Mouse (Mus musculus) myocyte (in vitro differentiated cells): ENCODE results near the gene Iqcf3.

Experiments
- CEBPB ChIP-seq: IDR thresholded peaks from 2 replicates; pipeline ENCODE4 v1.6.1; 2011; ENCODE audit warnings: mild to moderate bottlenecking, moderate library complexity; ENCODE audit not compliant: poor library complexity, insufficient read depth, severe bottlenecking
- E2F4 ChIP-seq: IDR thresholded peaks from one replicate; pipeline ENCODE4 v1.6.1; 2011; ENCODE audit warnings: mild to moderate bottlenecking, control low read depth, moderate library complexity; ENCODE audit not compliant: insufficient read depth
- MAX ChIP-seq: IDR thresholded peaks from one replicate; pipeline ENCODE4 v1.6.1; 2011; ENCODE audit warnings: low read depth, mild to moderate bottlenecking, control low read depth
- MYOD1 ChIP-seq, 3 experiments: IDR thresholded peaks; one replicate each; pipeline ENCODE4 v1.6.1; 2011; ENCODE audit warnings: control low read depth in 2 of 3, low read depth in 2 of 3, mild to moderate bottlenecking in 2 of 3, moderate library complexity in 1 of 3; ENCODE audit not compliant: insufficient read length in 2 of 3, control insufficient read depth in 1 of 3
- MYOG ChIP-seq, 3 experiments: IDR thresholded peaks; one replicate each; pipeline ENCODE4 v1.6.1; 2011; ENCODE audit warnings: control low read depth in 2 of 3, low read depth in 2 of 3, mild to moderate bottlenecking in 2 of 3; ENCODE audit not compliant: insufficient read length in 2 of 3, control insufficient read depth in 1 of 3, insufficient read depth in 1 of 3
- POLR2A ChIP-seq: IDR thresholded peaks from one replicate; pipeline ENCODE4 v1.6.1; 2011; ENCODE audit warnings: low read depth, mild to moderate bottlenecking, control low read depth, moderate library complexity; ENCODE audit not compliant: insufficient read length
- POLR2AphosphoS2 ChIP-seq: IDR thresholded peaks from one replicate; pipeline ENCODE4 v1.6.1; 2011; ENCODE audit warnings: low read depth, control low read depth; ENCODE audit not compliant: insufficient read length
- REST ChIP-seq: IDR thresholded peaks from one replicate; pipeline ENCODE4 v1.6.1; 2011; ENCODE audit warnings: mild to moderate bottlenecking, control low read depth, moderate library complexity; ENCODE audit not compliant: insufficient read depth, insufficient read length
- SRF ChIP-seq: IDR thresholded peaks from one replicate; pipeline ENCODE4 v1.6.1; 2011; ENCODE audit warnings: low read depth; ENCODE audit not compliant: control insufficient read depth, insufficient read length
- TCF12 ChIP-seq: IDR thresholded peaks from one replicate; pipeline ENCODE4 v1.6.1; 2011; ENCODE audit warnings: mild to moderate bottlenecking, control low read depth; ENCODE audit not compliant: poor library complexity, insufficient read depth, severe bottlenecking
- USF1 ChIP-seq: IDR thresholded peaks from one replicate; pipeline ENCODE4 v1.6.1; 2011; ENCODE audit warnings: low read depth, mild to moderate bottlenecking, control low read depth, moderate library complexity

DNA sequence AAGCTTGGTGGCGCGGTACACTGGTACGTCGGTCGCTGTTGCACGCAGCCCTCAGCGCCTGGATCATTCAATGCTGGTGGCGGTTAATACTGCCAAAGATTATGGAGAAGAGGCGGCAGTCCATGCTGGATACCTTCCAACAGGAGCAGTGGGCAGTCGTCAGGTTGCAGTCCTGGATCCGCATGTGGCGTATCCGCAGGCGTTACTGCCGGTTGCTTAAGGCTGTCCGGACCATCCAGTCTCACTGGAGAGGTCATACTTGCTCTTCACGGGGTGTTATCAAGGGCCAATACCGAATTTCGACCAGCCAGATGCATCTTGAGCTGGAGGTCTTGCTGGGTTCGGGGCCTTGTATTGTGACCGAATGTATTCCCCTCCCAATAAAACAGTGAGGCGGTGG lies 59.6 kb downstream of the Iqcf3 start:
- TF ChIP-seq USF1 (no peak), POLR2A (no peak), TCF12 (no peak), REST (no peak), POLR2AphosphoS2 (no peak), MYOD1 (IDR thresholded peaks at IDR 0.05; ENCODE audit: control insufficient read depth in 1 of 3, insufficient read length in 2 of 3, low read depth in 2 of 3) (no peak), E2F4 (no peak), CEBPB (no peak), SRF (no peak), MAX (no peak), MYOG (IDR thresholded peaks at IDR 0.05; ENCODE audit: control insufficient read depth in 1 of 3, insufficient read depth in 1 of 3, insufficient read length in 2 of 3, low read depth in 2 of 3) (no peak)
